Mouse (Mus musculus): Measurements from ENCODE around the gene Arpc4. TPM values are rescaled to one million over a fixed set of nuclear protein-coding genes. Genes with fewer than 3 reads are reported as not detected.

The Arpc4 gene
- polyA plus RNA-seq, 1 experiment from 2014 or later = 398 TPM

DNA sequence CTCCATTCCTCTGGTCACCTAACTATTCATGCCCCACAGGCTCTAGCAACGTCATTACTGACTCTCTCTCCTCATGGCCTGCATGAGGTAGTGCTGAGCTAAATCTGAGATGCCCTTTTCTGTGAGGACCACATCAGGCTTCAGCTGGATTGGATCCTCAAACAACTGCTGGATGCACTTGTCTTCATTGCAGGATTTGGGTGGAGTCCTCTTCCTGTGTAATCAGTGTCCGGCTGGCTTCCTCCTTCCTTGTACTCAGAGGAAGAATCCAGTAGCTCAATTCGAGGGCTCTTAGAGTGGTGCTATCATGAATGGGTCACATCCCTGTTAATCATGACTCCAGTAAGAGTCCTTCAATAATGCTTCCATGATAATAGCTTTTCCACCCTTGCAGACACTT, 24.2 kb upstream of the Arpc4 start:
- no peaks in the 10 kb centered on the region for H3K36me3 ChIP-seq (ENCODE audit: control insufficient read depth, insufficient read depth, low read length)
- 60% methylated on average over 3 of the region's 3 CpGs for WGBS

DNA sequence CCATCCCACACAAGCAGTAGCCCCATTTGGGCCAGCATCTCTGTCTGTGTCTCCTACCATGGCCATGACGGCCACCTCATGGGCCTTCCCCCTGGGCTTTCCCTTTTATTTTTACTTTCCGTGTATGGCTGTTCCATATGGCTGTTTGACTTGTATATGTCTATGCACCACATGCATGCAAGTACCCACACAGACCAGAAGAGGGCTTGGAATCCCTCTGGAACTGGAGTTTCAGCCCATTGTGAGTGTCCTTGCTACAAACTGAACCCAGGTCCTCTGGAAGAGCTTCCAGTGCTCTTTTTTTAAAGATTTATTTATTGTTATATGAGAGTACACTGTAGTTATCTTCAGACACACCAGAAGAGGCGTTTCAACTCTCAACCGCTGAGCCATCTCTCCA, 16.4 kb upstream of the Arpc4 start:
- H3K27me3 ChIP-seq (ENCODE audit: control insufficient read depth, insufficient read depth, low read depth, low read length) = no peaks in the 10 kb centered on the region
- H3K9ac ChIP-seq (ENCODE audit: low read length) = no peak overlapping the region
- no peak for ATAC-seq (ENCODE audit: low read depth)
- H3K4me1 ChIP-seq (replicated peaks; ENCODE audit: control insufficient read depth, insufficient read depth, low read length) = no peaks in the 10 kb centered on the region
- H3K4me3 ChIP-seq (ENCODE audit: low read length) = no peak overlapping the region
- WGBS = 70% methylated on average over 4 of the region's 4 CpGs
- H3K4me2 ChIP-seq (ENCODE audit: low read depth, low read length) = no peak overlapping the region
- H3K27ac ChIP-seq (ENCODE audit: low read length) = no peak overlapping the region
- no peaks in the 10 kb centered on the region for H3K9me3 ChIP-seq (ENCODE audit: control insufficient read depth, low read length)
- no peaks in the 10 kb centered on the region for H3K36me3 ChIP-seq (ENCODE audit: control insufficient read depth, insufficient read depth, low read length)

More for the DNA sequence above, 24.2 kb upstream of the Arpc4 start:
- H3K4me1 ChIP-seq (replicated peaks; ENCODE audit: control insufficient read depth, insufficient read depth, low read length) = no peaks in the 10 kb centered on the region
- H3K9ac ChIP-seq (ENCODE audit: low read length) = no peak overlapping the region
- no peak overlapping the region for H3K4me2 ChIP-seq (ENCODE audit: low read depth, low read length)
- no peaks in the 10 kb centered on the region for H3K9me3 ChIP-seq (ENCODE audit: control insufficient read depth, low read length)
- H3K27ac ChIP-seq (ENCODE audit: low read length) = no peak overlapping the region
- ATAC-seq (ENCODE audit: low read depth) = no peak
- H3K4me3 ChIP-seq (ENCODE audit: low read length) = no peak overlapping the region
- no peaks in the 10 kb centered on the region for H3K27me3 ChIP-seq (ENCODE audit: control insufficient read depth, insufficient read depth, low read depth, low read length)

DNA sequence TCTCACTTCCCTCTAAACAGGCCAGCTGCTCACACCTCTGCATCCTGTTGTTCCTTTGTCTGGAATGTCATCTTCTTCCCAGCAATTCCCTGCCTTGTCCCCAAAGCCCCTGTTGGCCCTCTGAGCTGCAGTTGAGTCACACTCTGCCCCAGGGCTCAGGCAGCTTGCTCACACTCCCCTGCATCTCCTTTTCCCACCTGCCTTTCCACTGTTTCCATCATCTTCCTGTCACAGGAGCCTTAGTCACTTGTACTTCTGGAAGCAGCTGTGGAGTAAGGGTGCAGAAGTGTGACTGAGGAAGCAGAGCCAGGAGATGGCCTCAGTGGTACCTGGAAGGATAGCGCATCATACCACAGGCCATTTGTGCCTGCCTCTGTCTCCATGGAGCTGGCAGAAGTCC, 15.7 kb upstream of the Arpc4 start:
- H3K27me3 ChIP-seq (ENCODE audit: control insufficient read depth, insufficient read depth, low read depth, low read length) = no peaks in the 10 kb centered on the region
- H3K9me3 ChIP-seq (ENCODE audit: control insufficient read depth, low read length) = no peaks in the 10 kb centered on the region
- H3K4me2 ChIP-seq (ENCODE audit: low read depth, low read length) = no peak overlapping the region
- H3K27ac ChIP-seq (ENCODE audit: low read length) = no peak overlapping the region
- no peak for ATAC-seq (ENCODE audit: low read depth)
- no peak overlapping the region for H3K4me3 ChIP-seq (ENCODE audit: low read length)
- WGBS = 81% methylated on average over 1 of the region's 1 CpGs
- no peaks in the 10 kb centered on the region for H3K4me1 ChIP-seq (replicated peaks; ENCODE audit: control insufficient read depth, insufficient read depth, low read length)
- H3K9ac ChIP-seq (ENCODE audit: low read length) = no peak overlapping the region
- H3K36me3 ChIP-seq (ENCODE audit: control insufficient read depth, insufficient read depth, low read length) = no peaks in the 10 kb centered on the region; the same call in 1 of the 2 replicates

GRCm38 (mm10) chr6:113364518-113365135, 13.3 kb upstream of the Arpc4 start:
- H3K9me3 ChIP-seq (ENCODE audit: control insufficient read depth, low read length) = no peaks in the 10 kb centered on the region
- peaks cover 3% of the 10 kb centered on the region for H3K36me3 ChIP-seq (ENCODE audit: control insufficient read depth, insufficient read depth, low read length)
- no peak overlapping the region for H3K9ac ChIP-seq (ENCODE audit: low read length)
- 60% methylated on average over 8 of the region's 8 CpGs for WGBS
- ATAC-seq (ENCODE audit: low read depth) = no peak
- no peaks in the 10 kb centered on the region for H3K4me1 ChIP-seq (replicated peaks; ENCODE audit: control insufficient read depth, insufficient read depth, low read length)
- no peak overlapping the region for H3K4me3 ChIP-seq (ENCODE audit: low read length)
- H3K27ac ChIP-seq (ENCODE audit: low read length) = no peak overlapping the region
- no peaks in the 10 kb centered on the region for H3K27me3 ChIP-seq (ENCODE audit: control insufficient read depth, insufficient read depth, low read depth, low read length)
- no peak overlapping the region for H3K4me2 ChIP-seq (ENCODE audit: low read depth, low read length)

DNA sequence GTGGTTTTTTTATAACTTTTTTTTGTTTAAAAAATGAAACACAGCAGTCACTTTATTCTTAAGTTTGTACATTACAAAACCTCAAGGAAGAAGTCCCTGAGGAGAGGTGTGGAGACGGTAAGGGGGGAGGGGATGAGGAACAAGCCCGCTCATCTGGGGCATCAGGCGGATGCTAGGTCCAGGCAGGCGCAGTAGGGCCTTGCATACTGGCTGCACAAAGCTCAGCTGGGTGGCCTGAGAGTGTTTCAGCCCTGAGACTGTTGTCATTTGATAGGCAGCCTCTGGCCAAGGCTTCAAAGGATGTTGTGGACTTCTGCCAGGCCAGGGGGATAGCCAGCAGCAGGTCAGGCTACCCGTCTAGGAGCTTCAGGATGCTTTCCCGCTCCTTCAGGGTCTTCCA, 11.3 kb upstream of the Arpc4 start:
- no peak overlapping the region for H3K27ac ChIP-seq (ENCODE audit: low read length)
- no peak overlapping the region for H3K9ac ChIP-seq (ENCODE audit: low read length)
- no peaks in the 10 kb centered on the region for H3K4me1 ChIP-seq (replicated peaks; ENCODE audit: control insufficient read depth, insufficient read depth, low read length)
- ATAC-seq (ENCODE audit: low read depth) = no peak
- no peaks in the 10 kb centered on the region for H3K27me3 ChIP-seq (ENCODE audit: control insufficient read depth, insufficient read depth, low read depth, low read length)
- H3K36me3 ChIP-seq (ENCODE audit: control insufficient read depth, insufficient read depth, low read length) = peaks cover 11% of the 10 kb centered on the region
- no peak overlapping the region for H3K4me3 ChIP-seq (ENCODE audit: low read length)
- WGBS = 88% methylated on average over 6 of the region's 6 CpGs
- no peaks in the 10 kb centered on the region for H3K9me3 ChIP-seq (ENCODE audit: control insufficient read depth, low read length)
- no peak overlapping the region for H3K4me2 ChIP-seq (ENCODE audit: low read depth, low read length)

GRCm38 (mm10) chr6:113367574-113367973, 10.3 kb upstream of the Arpc4 start:
- Histone ChIP-seq H3K27ac (ENCODE audit: low read length) (no peak overlapping the region), H3K9me3 (ENCODE audit: control insufficient read depth, low read length) (no peaks in the 10 kb centered on the region), H3K27me3 (ENCODE audit: control insufficient read depth, insufficient read depth, low read depth, low read length) (no peaks in the 10 kb centered on the region), H3K4me1 (replicated peaks; ENCODE audit: control insufficient read depth, insufficient read depth, low read length) (no peaks in the 10 kb centered on the region), H3K4me3 (ENCODE audit: low read length) (no peak overlapping the region), H3K4me2 (ENCODE audit: low read depth, low read length) (no peak overlapping the region), H3K36me3 (ENCODE audit: control insufficient read depth, insufficient read depth, low read length) (peaks cover 15% of the 10 kb centered on the region), H3K9ac (ENCODE audit: low read length) (no peak overlapping the region)
- 93% methylated on average over 1 of the region's 1 CpGs for WGBS
- no peak for ATAC-seq (ENCODE audit: low read depth)

- no peak overlapping the region for H3K4me3 ChIP-seq (ENCODE audit: low read length)
- H3K9me3 ChIP-seq (ENCODE audit: control insufficient read depth, low read length) = no peaks in the 10 kb centered on the region
- no peak for ATAC-seq (ENCODE audit: low read depth)
- no peaks in the 10 kb centered on the region for H3K4me1 ChIP-seq (replicated peaks; ENCODE audit: control insufficient read depth, insufficient read depth, low read length)
- H3K4me2 ChIP-seq (ENCODE audit: low read depth, low read length) = no peak overlapping the region
- H3K36me3 ChIP-seq (ENCODE audit: control insufficient read depth, insufficient read depth, low read length) = peaks cover 15% of the 10 kb centered on the region
- 87% methylated on average over 7 of the region's 7 CpGs for WGBS
- no peak overlapping the region for H3K9ac ChIP-seq (ENCODE audit: low read length)
- no peak overlapping the region for H3K27ac ChIP-seq (ENCODE audit: low read length)
- no peaks in the 10 kb centered on the region for H3K27me3 ChIP-seq (ENCODE audit: control insufficient read depth, insufficient read depth, low read depth, low read length)
Measured at GRCm38 (mm10) chr6:113368124-113368523, 9.8 kb upstream of the Arpc4 start.

GRCm38 (mm10) chr6:113368577-113368976, 9.3 kb upstream of the Arpc4 start:
- Histone ChIP-seq H3K27me3 (ENCODE audit: control insufficient read depth, insufficient read depth, low read depth, low read length) (no peaks in the 10 kb centered on the region), H3K9ac (ENCODE audit: low read length) (no peak overlapping the region), H3K27ac (ENCODE audit: low read length) (no peak overlapping the region), H3K4me3 (ENCODE audit: low read length) (no peak overlapping the region), H3K4me2 (ENCODE audit: low read depth, low read length) (no peak overlapping the region), H3K9me3 (ENCODE audit: control insufficient read depth, low read length) (no peaks in the 10 kb centered on the region), H3K4me1 (replicated peaks; ENCODE audit: control insufficient read depth, insufficient read depth, low read length) (no peaks in the 10 kb centered on the region), H3K36me3 (ENCODE audit: control insufficient read depth, insufficient read depth, low read length) (peaks cover 18% of the 10 kb centered on the region)
- no peak for ATAC-seq (ENCODE audit: low read depth)
- 80% methylated on average over 5 of the region's 5 CpGs for WGBS

DNA sequence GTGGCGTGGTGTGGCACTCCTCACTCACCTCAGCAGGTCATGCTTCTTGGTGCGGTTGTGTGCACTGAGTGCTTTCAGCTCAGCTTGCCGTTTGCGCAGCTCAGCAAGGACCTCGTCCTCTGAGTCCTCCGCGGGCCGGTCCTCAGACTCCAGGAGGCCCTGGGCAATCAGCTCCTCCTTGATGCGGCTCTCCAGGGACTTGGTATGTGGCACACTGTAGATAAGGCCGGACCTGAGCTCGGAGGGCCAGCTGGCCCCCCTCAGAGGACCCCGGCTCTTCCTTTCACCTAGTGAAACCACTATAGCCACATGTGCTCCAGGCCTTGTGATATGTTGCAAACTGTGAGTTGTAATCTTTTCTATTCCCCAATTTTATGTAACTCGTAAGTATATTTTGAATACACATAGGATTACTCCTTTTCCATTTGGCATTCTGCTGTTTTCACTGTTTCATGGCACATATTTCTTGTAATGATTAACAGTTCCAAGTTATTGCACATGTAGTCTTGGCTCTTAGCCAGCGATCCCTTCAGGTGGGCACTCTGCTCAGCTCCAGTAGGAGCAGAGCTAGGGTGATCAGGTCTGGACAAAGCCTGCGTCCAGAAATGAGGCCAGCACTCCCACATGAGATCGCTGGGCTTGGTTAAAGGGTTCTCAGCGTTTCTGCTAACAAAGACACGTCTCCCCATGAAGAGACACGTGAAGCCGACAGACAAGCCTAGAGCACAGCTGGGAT, 7.6 kb upstream of the Arpc4 start:
- Histone ChIP-seq H3K4me2 (ENCODE audit: low read depth, low read length) (no peak overlapping the region), H3K4me1 (replicated peaks; ENCODE audit: control insufficient read depth, insufficient read depth, low read length) (no peaks in the 10 kb centered on the region), H3K4me3 (ENCODE audit: low read length) (no peak overlapping the region), H3K9me3 (ENCODE audit: control insufficient read depth, low read length) (no peaks in the 10 kb centered on the region), H3K27me3 (ENCODE audit: control insufficient read depth, insufficient read depth, low read depth, low read length) (no peaks in the 10 kb centered on the region), H3K9ac (ENCODE audit: low read length) (no peak overlapping the region), H3K36me3 (ENCODE audit: control insufficient read depth, insufficient read depth, low read length) (peaks cover 27% of the 10 kb centered on the region), H3K27ac (ENCODE audit: low read length) (no peak overlapping the region)
- ATAC-seq (ENCODE audit: low read depth) = peak; percentile 51; the same call in 1 of the 2 replicates
- 80% methylated on average over 20 of the region's 20 CpGs for WGBS
